Mouse (Mus musculus) MEL-GATA-1-ER (cell line): ENCODE results near the gene Vmn2r31.
"Not testable (repeated sequence)": the region's sequence is repeated elsewhere in the genome, so short reads cannot be mapped to it uniquely, and the experiment has no call there.

Experiments used
- DNase-seq: peaks from one replicate; pipeline ENCODE4 v3.0.0-alpha.2; 2012; ENCODE audit warnings: low read depth; ENCODE audit errors: extremely low read depth

Vmn2r31 gene

GRCm38 (mm10) chr7:7399603-7400002 is at the start of gene Vmn2r31:
Vmn2r31 (minus strand) TSS chr7:7399703.
- DNase-seq: not testable (repeated sequence)

- DNase-seq: not testable (repeated sequence)
These were observed 25.1 kb downstream of the Vmn2r31 start, which contains the start of gene Gm45783 for GRCm38 (mm10) chr7:7374431-7374830. Gm45783 (minus strand) TSS chr7:7374573.

GRCm38 (mm10) chr7:7337509-7337908 is 62.0 kb downstream of the Vmn2r31 start, which contains the start of gene Vmn2r30:
Vmn2r30 (minus strand) TSS chr7:7337609.
- not testable (repeated sequence) for DNase-seq
